Mouse (Mus musculus): Measurements from ENCODE around the gene Mettl9.

Gene Mettl9

GRCm38 (mm10) chr7:121107851-121108250 lies 73.6 kb downstream of the Mettl9 start:
- DNase-seq (ENCODE audit: low spot score), result no peak

GRCm38 (mm10) chr7:121111321-121111720 lies 77.1 kb downstream of the Mettl9 start:
- no peak for DNase-seq (ENCODE audit: low spot score)

GRCm38 (mm10) chr7:121111762-121112161 lies 77.5 kb downstream of the Mettl9 start:
- DNase-seq (ENCODE audit: low spot score), result no peak

GRCm38 (mm10) chr7:121120143-121120818 lies 86.0 kb downstream of the Mettl9 start:
- peak; percentile 36 for DNase-seq (ENCODE audit: low spot score)
